Mouse (Mus musculus) bone marrow macrophage, adult 2 months (primary cell): Measurements from ENCODE around the gene Adcy9.

Experiments
- CTCF ChIP-seq: IDR thresholded peaks from 2 replicates; pipeline ENCODE4 v1.5.1; 2012; ENCODE audit warnings: low read depth, mild to moderate bottlenecking, low read length, moderate library complexity
- POLR2A ChIP-seq: IDR thresholded peaks from 2 replicates; pipeline ENCODE4 v1.6.1; 2012; ENCODE audit warnings: mild to moderate bottlenecking, low read depth, low read length, borderline replicate concordance

- TF ChIP-seq CTCF (no peak), POLR2A (no peak)
Observed at GRCm38 (mm10) chr16:4446395-4446794, 26.1 kb upstream of the Adcy9 start.
